Mouse (Mus musculus): ENCODE results near the gene Sdr9c7. TPM values are rescaled to one million over a fixed set of nuclear protein-coding genes. Genes with fewer than 3 reads are reported as not detected.

Gene Sdr9c7
- polyA plus RNA-seq, 1 experiment from 2014 or later, result not detected

GRCm38 (mm10) chr10:127945432-127946064, 47.2 kb downstream of the Sdr9c7 start:
- no peaks in the 10 kb centered on the region for H3K4me1 ChIP-seq (replicated peaks; ENCODE audit: control insufficient read depth, insufficient read depth, low read length)
- no peak overlapping the region for H3K27ac ChIP-seq (ENCODE audit: low read length)
- H3K36me3 ChIP-seq (ENCODE audit: control insufficient read depth, insufficient read depth, low read length), result no peaks in the 10 kb centered on the region
- H3K27me3 ChIP-seq (ENCODE audit: control insufficient read depth, insufficient read depth, low read depth, low read length), result no peaks in the 10 kb centered on the region
- H3K9ac ChIP-seq (ENCODE audit: low read length), result no peak overlapping the region
- H3K9me3 ChIP-seq (ENCODE audit: control insufficient read depth, low read length), result no peaks in the 10 kb centered on the region
- H3K4me2 ChIP-seq (ENCODE audit: low read depth, low read length), result no peak overlapping the region
- no peak overlapping the region for H3K4me3 ChIP-seq (ENCODE audit: low read length)
- WGBS, result 38% methylated on average over 5 of the region's 5 CpGs
- no peak for ATAC-seq (ENCODE audit: low read depth)

GRCm38 (mm10) chr10:127949596-127950130, 51.3 kb downstream of the Sdr9c7 start:
- no peak for ATAC-seq (ENCODE audit: low read depth)
- H3K4me3 ChIP-seq (ENCODE audit: low read length), result no peak overlapping the region
- no peaks in the 10 kb centered on the region for H3K9me3 ChIP-seq (ENCODE audit: control insufficient read depth, low read length)
- no peaks in the 10 kb centered on the region for H3K4me1 ChIP-seq (replicated peaks; ENCODE audit: control insufficient read depth, insufficient read depth, low read length)
- no peak overlapping the region for H3K4me2 ChIP-seq (ENCODE audit: low read depth, low read length)
- no peak overlapping the region for H3K9ac ChIP-seq (ENCODE audit: low read length)
- 73% methylated on average over 4 of the region's 4 CpGs for WGBS
- no peaks in the 10 kb centered on the region for H3K27me3 ChIP-seq (ENCODE audit: control insufficient read depth, insufficient read depth, low read depth, low read length)
- no peak overlapping the region for H3K27ac ChIP-seq (ENCODE audit: low read length)
- H3K36me3 ChIP-seq (ENCODE audit: control insufficient read depth, insufficient read depth, low read length), result no peaks in the 10 kb centered on the region

GRCm38 (mm10) chr10:127951390-127951789, 53.1 kb downstream of the Sdr9c7 start:
- Histone ChIP-seq H3K36me3 (ENCODE audit: control insufficient read depth, insufficient read depth, low read length) (no peaks in the 10 kb centered on the region), H3K4me1 (replicated peaks; ENCODE audit: control insufficient read depth, insufficient read depth, low read length) (no peaks in the 10 kb centered on the region), H3K27ac (ENCODE audit: low read length) (no peak overlapping the region), H3K27me3 (ENCODE audit: control insufficient read depth, insufficient read depth, low read depth, low read length) (no peaks in the 10 kb centered on the region), H3K4me3 (ENCODE audit: low read length) (no peak overlapping the region), H3K9ac (ENCODE audit: low read length) (no peak overlapping the region), H3K4me2 (ENCODE audit: low read depth, low read length) (no peak overlapping the region), H3K9me3 (ENCODE audit: control insufficient read depth, low read length) (no peaks in the 10 kb centered on the region)
- ATAC-seq (ENCODE audit: low read depth), result no peak
- WGBS, result 66% methylated on average over 9 of the region's 9 CpGs

- Histone ChIP-seq H3K4me2 (ENCODE audit: low read depth, low read length) (no peak overlapping the region), H3K27me3 (ENCODE audit: control insufficient read depth, insufficient read depth, low read depth, low read length) (no peaks in the 10 kb centered on the region), H3K36me3 (ENCODE audit: control insufficient read depth, insufficient read depth, low read length) (no peaks in the 10 kb centered on the region), H3K9me3 (ENCODE audit: control insufficient read depth, low read length) (no peaks in the 10 kb centered on the region), H3K27ac (ENCODE audit: low read length) (no peak overlapping the region), H3K4me1 (replicated peaks; ENCODE audit: control insufficient read depth, insufficient read depth, low read length) (no peaks in the 10 kb centered on the region), H3K4me3 (ENCODE audit: low read length) (no peak overlapping the region), H3K9ac (ENCODE audit: low read length) (no peak overlapping the region)
- 70% methylated on average over 4 of the region's 4 CpGs for whole genome bisulfite sequencing
- ATAC-seq (ENCODE audit: low read depth), result no peak
Observed at GRCm38 (mm10) chr10:127951821-127952220, 53.5 kb downstream of the Sdr9c7 start.

DNA sequence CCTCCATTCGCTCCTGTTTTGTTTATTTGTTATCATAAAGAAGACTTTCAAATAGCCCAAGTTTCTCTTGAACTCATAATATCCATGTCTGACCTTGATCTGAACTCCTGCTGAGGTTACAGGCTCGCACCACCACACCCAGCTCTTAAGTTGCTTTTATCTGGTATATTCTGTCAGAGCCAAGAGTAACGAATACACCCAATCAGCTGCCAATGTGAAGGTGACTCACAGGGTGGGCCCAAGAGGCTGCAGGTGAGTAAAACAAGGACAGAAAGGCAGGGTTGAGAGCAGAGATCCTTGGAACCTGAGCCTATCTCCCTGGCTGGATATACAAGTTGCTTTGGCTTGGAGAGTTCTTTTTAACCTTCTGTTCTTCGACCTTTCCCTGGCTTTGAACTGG, 56.7 kb downstream of the Sdr9c7 start:
- Histone ChIP-seq H3K4me3 (ENCODE audit: low read length) (no peak overlapping the region), H3K27me3 (ENCODE audit: control insufficient read depth, insufficient read depth, low read depth, low read length) (no peaks in the 10 kb centered on the region), H3K36me3 (ENCODE audit: control insufficient read depth, insufficient read depth, low read length) (no peaks in the 10 kb centered on the region), H3K9ac (ENCODE audit: low read length) (no peak overlapping the region), H3K9me3 (ENCODE audit: control insufficient read depth, low read length) (no peaks in the 10 kb centered on the region), H3K27ac (ENCODE audit: low read length) (no peak overlapping the region), H3K4me2 (ENCODE audit: low read depth, low read length) (no peak overlapping the region), H3K4me1 (replicated peaks; ENCODE audit: control insufficient read depth, insufficient read depth, low read length) (no peaks in the 10 kb centered on the region)
- 58% methylated on average over 4 of the region's 4 CpGs for WGBS
- no peak for ATAC-seq (ENCODE audit: low read depth)

- H3K9ac ChIP-seq (ENCODE audit: low read length), result no peak overlapping the region
Observed at GRCm38 (mm10) chr10:127956168-127956816, 58.0 kb downstream of the Sdr9c7 start.

DNA sequence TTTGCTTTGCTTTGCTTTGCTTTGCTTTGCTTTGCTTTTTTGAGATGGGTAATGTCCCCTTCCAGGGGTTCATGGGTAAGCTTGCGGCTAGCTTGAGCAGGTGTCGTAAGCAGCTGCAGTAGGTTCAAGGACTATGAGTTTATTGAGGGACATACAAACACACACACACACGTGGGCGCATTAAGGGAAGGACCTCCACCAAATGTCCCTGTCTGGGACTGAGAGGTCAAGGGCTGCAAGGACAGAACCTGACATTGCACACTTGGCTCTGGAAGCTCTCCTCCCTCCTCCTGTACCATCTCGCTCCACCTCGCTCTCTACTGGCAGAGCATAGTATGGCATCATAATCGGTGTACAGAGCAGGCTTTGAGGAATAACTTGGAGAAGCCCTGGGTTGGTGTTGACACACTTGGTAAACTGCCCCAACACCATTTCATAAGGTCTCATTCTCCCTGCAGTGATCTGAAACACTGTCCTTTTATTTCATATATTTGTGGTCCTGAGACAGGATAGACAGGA, 60.9 kb downstream of the Sdr9c7 start:
- H3K36me3 ChIP-seq (ENCODE audit: control insufficient read depth, insufficient read depth, low read length), result no peaks in the 10 kb centered on the region

More at GRCm38 (mm10) chr10:127956168-127956816, 58.0 kb downstream of the Sdr9c7 start:
- no peaks in the 10 kb centered on the region for H3K4me1 ChIP-seq (replicated peaks; ENCODE audit: control insufficient read depth, insufficient read depth, low read length)
- H3K36me3 ChIP-seq (ENCODE audit: control insufficient read depth, insufficient read depth, low read length), result no peaks in the 10 kb centered on the region
- no peak for ATAC-seq (ENCODE audit: low read depth)
- H3K27me3 ChIP-seq (ENCODE audit: control insufficient read depth, insufficient read depth, low read depth, low read length), result no peaks in the 10 kb centered on the region
- 51% methylated on average over 16 of the region's 16 CpGs for WGBS
- no peak overlapping the region for H3K27ac ChIP-seq (ENCODE audit: low read length)
- H3K9me3 ChIP-seq (ENCODE audit: control insufficient read depth, low read length), result no peaks in the 10 kb centered on the region
- H3K4me3 ChIP-seq (ENCODE audit: low read length), result no peak overlapping the region
- H3K4me2 ChIP-seq (ENCODE audit: low read depth, low read length), result no peak overlapping the region

More for the DNA sequence above, 60.9 kb downstream of the Sdr9c7 start:
- no peak for ATAC-seq (ENCODE audit: low read depth)
- no peaks in the 10 kb centered on the region for H3K9me3 ChIP-seq (ENCODE audit: control insufficient read depth, low read length)
- H3K4me2 ChIP-seq (ENCODE audit: low read depth, low read length), result no peak overlapping the region
- no peaks in the 10 kb centered on the region for H3K4me1 ChIP-seq (replicated peaks; ENCODE audit: control insufficient read depth, insufficient read depth, low read length)
- H3K27ac ChIP-seq (ENCODE audit: low read length), result no peak overlapping the region
- no peak overlapping the region for H3K4me3 ChIP-seq (ENCODE audit: low read length)
- no peaks in the 10 kb centered on the region for H3K27me3 ChIP-seq (ENCODE audit: control insufficient read depth, insufficient read depth, low read depth, low read length)
- no peak overlapping the region for H3K9ac ChIP-seq (ENCODE audit: low read length)
- 92% methylated on average over 7 of the region's 7 CpGs for WGBS

Other genes starting within 250 kb of the Sdr9c7 start
- gene Nemp1, start 231.6 kb upstream of the Sdr9c7 start, polyA plus RNA-seq (2015; fragmentation: Nextera tagmentation; extraction: Ambion mirVana), result 12.6 and 13.2 TPM in 2 replicates
- gene Nab2, start 229.9 kb upstream of the Sdr9c7 start, polyA plus RNA-seq (2015; fragmentation: Nextera tagmentation; extraction: Ambion mirVana), result 16.2 and 17.9 TPM in 2 replicates
- gene Myo1a, start 193.3 kb upstream of the Sdr9c7 start, polyA plus RNA-seq (2015; fragmentation: Nextera tagmentation; extraction: Ambion mirVana), result 0.19 and 0.39 TPM in 2 replicates
- gene Tac2, start 174.0 kb upstream of the Sdr9c7 start, polyA plus RNA-seq (2015; fragmentation: Nextera tagmentation; extraction: Ambion mirVana), result not detected in 2 replicates
- 2.3 and 2.6 TPM in 2 replicates for gene Zbtb39, start 159.0 kb upstream of the Sdr9c7 start, polyA plus RNA-seq (2015; fragmentation: Nextera tagmentation; extraction: Ambion mirVana)
- gene Gpr182, start 146.8 kb upstream of the Sdr9c7 start, polyA plus RNA-seq (2015; fragmentation: Nextera tagmentation; extraction: Ambion mirVana), result 16.4 and 17.3 TPM in 2 replicates
- gene Rdh1, start 138.8 kb upstream of the Sdr9c7 start, polyA plus RNA-seq (2015; fragmentation: Nextera tagmentation; extraction: Ambion mirVana), result 0.08 TPM in 1 of 2 replicates, not detected in the other
- not detected in 2 replicates for gene Rdh16f1, start 138.7 kb upstream of the Sdr9c7 start, polyA plus RNA-seq (2015; fragmentation: Nextera tagmentation; extraction: Ambion mirVana)
- gene Rdh9, start 122.1 kb upstream of the Sdr9c7 start, polyA plus RNA-seq (2015; fragmentation: Nextera tagmentation; extraction: Ambion mirVana), result not detected in 2 replicates
- not detected in 2 replicates for gene Rdh16, start 97.4 kb upstream of the Sdr9c7 start, polyA plus RNA-seq (2015; fragmentation: Nextera tagmentation; extraction: Ambion mirVana)
- not detected in 2 replicates for gene Rdh19, start 48.6 kb upstream of the Sdr9c7 start, polyA plus RNA-seq (2015; fragmentation: Nextera tagmentation; extraction: Ambion mirVana)
- gene Rdh16f2, start 32.0 kb upstream of the Sdr9c7 start, polyA plus RNA-seq (2015; fragmentation: Nextera tagmentation; extraction: Ambion mirVana), result not detected in 2 replicates
- 0.69 TPM in 1 of 2 replicates, not detected in the other for gene Rdh7, start 9.7 kb upstream of the Sdr9c7 start, polyA plus RNA-seq (2015; fragmentation: Nextera tagmentation; extraction: Ambion mirVana)
- gene Hsd17b6, start 109.1 kb downstream of the Sdr9c7 start, polyA plus RNA-seq (2015; fragmentation: Nextera tagmentation; extraction: Ambion mirVana), result not detected in 2 replicates
- gene Prim1, start 116.7 kb downstream of the Sdr9c7 start, polyA plus RNA-seq (2015; fragmentation: Nextera tagmentation; extraction: Ambion mirVana), result 79.0 and 80.3 TPM in 2 replicates
- gene Naca, start 137.1 kb downstream of the Sdr9c7 start, polyA plus RNA-seq (2015; fragmentation: Nextera tagmentation; extraction: Ambion mirVana), result 647 and 740 TPM in 2 replicates
- 432 and 461 TPM in 2 replicates for gene Ptges3, start 160.4 kb downstream of the Sdr9c7 start, polyA plus RNA-seq (2015; fragmentation: Nextera tagmentation; extraction: Ambion mirVana)
- 2,116 and 2,117 TPM in 2 replicates for gene Atp5b, start 184.8 kb downstream of the Sdr9c7 start, polyA plus RNA-seq (2015; fragmentation: Nextera tagmentation; extraction: Ambion mirVana)
- 10.2 and 11.4 TPM in 2 replicates for gene Baz2a, start 193.1 kb downstream of the Sdr9c7 start, polyA plus RNA-seq (2015; fragmentation: Nextera tagmentation; extraction: Ambion mirVana)